Mouse (Mus musculus) E14TG2a.4 (cell line): ENCODE measurements around the gene Nox4.

ENCODE experiments used
- H3K27me3 ChIP-seq: 2 replicates; pipeline ENCODE4 v1.6.1; 2014; ENCODE audit warnings: low read length, control low read depth; ENCODE audit not compliant: insufficient read depth
- H3K36me3 ChIP-seq: 2 replicates; pipeline ENCODE4 v1.6.1; 2014; ENCODE audit warnings: low read length, control low read depth; ENCODE audit not compliant: insufficient read depth
- H3K4me1 ChIP-seq: replicated peaks from 2 replicates; pipeline ENCODE4 v1.6.1; 2014; ENCODE audit warnings: low read depth, low read length, control low read depth
- H3K4me3 ChIP-seq: replicated peaks from 2 replicates; pipeline ENCODE4 v1.5.1; 2014; ENCODE audit warnings: mild to moderate bottlenecking, low read length
- H3K9me3 ChIP-seq: 2 replicates; pipeline ENCODE4 v1.6.1; 2014; ENCODE audit warnings: low read length, control low read depth
- CTCF ChIP-seq: conservative IDR thresholded peaks from 2 replicates; pipeline ENCODE4 v1.5.1; 2014; ENCODE audit warnings: low read length
- NANOG ChIP-seq: IDR thresholded peaks from 2 replicates; pipeline ENCODE4 v1.6.1; 2014; ENCODE audit warnings: borderline replicate concordance, low read length, mixed read lengths
- POU5F1 ChIP-seq: IDR thresholded peaks from 2 replicates; pipeline ENCODE4 v1.6.1; 2014; ENCODE audit warnings: low read length, borderline replicate concordance

Gene Nox4

GRCm38 (mm10) chr7:87246580-87246934 is 661 bp downstream of the Nox4 start:
- no peaks in the 10 kb centered on the region for H3K36me3 ChIP-seq
- H3K27me3 ChIP-seq: no peaks in the 10 kb centered on the region
- peaks cover 8% of the 10 kb centered on the region for H3K4me1 ChIP-seq
- H3K4me3 ChIP-seq: peak overlapping the region; percentile 82
- H3K9me3 ChIP-seq: no peaks in the 10 kb centered on the region
- TF ChIP-seq NANOG (no peak), POU5F1 (no peak), CTCF (no peak)

- peaks cover 8% of the 10 kb centered on the region for H3K4me1 ChIP-seq
- no peaks in the 10 kb centered on the region for H3K9me3 ChIP-seq
- no peaks in the 10 kb centered on the region for H3K27me3 ChIP-seq
- no peak for TF ChIP-seq CTCF
- TF ChIP-seq NANOG: no peak
- TF ChIP-seq POU5F1: no peak
- peak overlapping the region; percentile 82 for H3K4me3 ChIP-seq
- no peaks in the 10 kb centered on the region for H3K36me3 ChIP-seq
These were observed 1.0 kb downstream of the Nox4 start for GRCm38 (mm10) chr7:87246940-87247339.

- Histone ChIP-seq H3K36me3 (no peaks in the 10 kb centered on the region), H3K4me3 (no peak overlapping the region), H3K9me3 (no peaks in the 10 kb centered on the region), H3K27me3 (no peaks in the 10 kb centered on the region), H3K4me1 (peaks cover 8% of the 10 kb centered on the region)
- no peak for TF ChIP-seq CTCF
- no peak for TF ChIP-seq NANOG
- no peak for TF ChIP-seq POU5F1
These were observed 2.0 kb downstream of the Nox4 start for GRCm38 (mm10) chr7:87247926-87248325.

- H3K27me3 ChIP-seq: no peaks in the 10 kb centered on the region
- H3K36me3 ChIP-seq: no peaks in the 10 kb centered on the region
- no peak overlapping the region for H3K4me3 ChIP-seq
- H3K4me1 ChIP-seq: 0 out of 2 replicates have a peak, but pooled peaks cover 3% of the 10 kb centered on the region
- H3K9me3 ChIP-seq: no peaks in the 10 kb centered on the region
- TF ChIP-seq POU5F1 (no peak), NANOG (no peak), CTCF (no peak)
These were observed 6.2 kb downstream of the Nox4 start for GRCm38 (mm10) chr7:87252071-87252470.

- H3K27me3 ChIP-seq: no peaks in the 10 kb centered on the region
- TF ChIP-seq CTCF (peak; percentile 45), POU5F1 (no peak), NANOG (no peak)
- H3K9me3 ChIP-seq: no peaks in the 10 kb centered on the region
- no peak overlapping the region for H3K4me3 ChIP-seq
- no peaks in the 10 kb centered on the region for H3K36me3 ChIP-seq
- no peaks in the 10 kb centered on the region for H3K4me1 ChIP-seq
These were observed 31.3 kb downstream of the Nox4 start for GRCm38 (mm10) chr7:87277225-87277624.

GRCm38 (mm10) chr7:87303726-87304315 is 57.9 kb downstream of the Nox4 start:
- no peaks in the 10 kb centered on the region for H3K4me1 ChIP-seq
- TF ChIP-seq CTCF (no peak), NANOG (no peak)
- no peaks in the 10 kb centered on the region for H3K9me3 ChIP-seq
- H3K4me3 ChIP-seq: no peak overlapping the region
- no peaks in the 10 kb centered on the region for H3K36me3 ChIP-seq
- no peaks in the 10 kb centered on the region for H3K27me3 ChIP-seq

- TF ChIP-seq POU5F1 (no peak), CTCF (no peak), NANOG (no peak)
- no peaks in the 10 kb centered on the region for H3K27me3 ChIP-seq
- H3K4me1 ChIP-seq: no peaks in the 10 kb centered on the region
- H3K9me3 ChIP-seq: no peaks in the 10 kb centered on the region
- H3K4me3 ChIP-seq: no peak overlapping the region
- no peaks in the 10 kb centered on the region for H3K36me3 ChIP-seq
These were observed 75.7 kb downstream of the Nox4 start for GRCm38 (mm10) chr7:87321571-87321970.

- TF ChIP-seq CTCF: no peak
- no peak for TF ChIP-seq POU5F1
- TF ChIP-seq NANOG: no peak
- Histone ChIP-seq H3K4me1 (no peaks in the 10 kb centered on the region), H3K9me3 (no peaks in the 10 kb centered on the region), H3K27me3 (no peaks in the 10 kb centered on the region), H3K36me3 (no peaks in the 10 kb centered on the region), H3K4me3 (no peak overlapping the region)
These were observed 76.2 kb downstream of the Nox4 start for GRCm38 (mm10) chr7:87322085-87322484.
